Comparison of ENCODE assay signal across 8 mouse cellular contexts in genomic region chr11:52360471-52361277, GRCm38 (mm10). TPM values are rescaled to one million over a fixed set of nuclear protein-coding genes. Genes with fewer than 3 reads are reported as not detected.
DNase-seq lines count a peak whose midpoint lies in the region; ATAC-seq and TF ChIP-seq lines count a peak whose summit lies in the region.

Gene Vdac1, plus strand, starts transcription at chr11:52360860.

- peak within 1 kb of the TSS; percentile 95 for H3K4me3 ChIP-seq in hindbrain, embryonic 11.5 days (ENCODE audit: low read depth, low read length)
- peak within 1 kb of the TSS; percentile 93 for H3K4me3 ChIP-seq in lung, postnatal 0 days (ENCODE audit: low read depth, low read length)

- no peaks in the 10 kb centered on the region for H3K27me3 ChIP-seq in Patski
- H3K27me3 ChIP-seq in hindbrain, embryonic 11.5 days (ENCODE audit: control insufficient read depth, insufficient read depth, low read length): no peaks in the 10 kb centered on the region
- H3K27me3 ChIP-seq in lung, postnatal 0 days (replicated peaks; ENCODE audit: insufficient read depth, low read length): no peaks in the 10 kb centered on the region

- CTCF ChIA-PET in Patski (lab: Charles Lee): interaction anchor here (0.9 to 3.0 kb wide), 4 partner anchors 14 to 132 kb away, joined by 3 to 11 read pairs (median 4); no protein-coding TSS in a partner anchor

- POLR2A ChIA-PET in Patski (lab: Charles Lee): interaction anchor here (0.6 to 1.5 kb wide), 7 partner anchors 8 to 954 kb away, joined by 3 to 5 read pairs (median 3); no protein-coding TSS in a partner anchor

- TF ChIP-seq EP300 in lung, postnatal 0 days (IDR thresholded peaks at IDR 0.05): no peak

- H3K9ac ChIP-seq in hindbrain, embryonic 11.5 days (ENCODE audit: low read depth, low read length): peak within 1 kb of the TSS; percentile 93
- peak within 1 kb of the TSS; percentile 96 for H3K9ac ChIP-seq in lung, postnatal 0 days (replicated peaks; ENCODE audit: low read depth)

- no peaks in the 10 kb centered on the region for H3K36me3 ChIP-seq in hindbrain, embryonic 11.5 days (ENCODE audit: control insufficient read depth, insufficient read depth, low read length)
- no peaks in the 10 kb centered on the region for H3K36me3 ChIP-seq in lung, postnatal 0 days (ENCODE audit: insufficient read depth, low read length)

- WGBS in hindbrain, embryonic 11.5 days: under 1% methylated on average over 65 of the region's 84 CpGs
- WGBS in lung, postnatal 0 days: 1% methylated on average over 57 of the region's 84 CpGs

- in situ Hi-C loops in Patski (cut with MboI; ENCODE audit: low pct_unique_long_range_greater_than_20kb): no loop called here

- peak within 1 kb of the TSS; percentile 90 for H3K27ac ChIP-seq in hindbrain, embryonic 11.5 days (ENCODE audit: low read depth, low read length)
- H3K27ac ChIP-seq in lung, postnatal 0 days (ENCODE audit: low read length): peak within 1 kb of the TSS; percentile 98

- DNase-seq in Patski (ENCODE audit: low read depth, low spot score): no peak
- peak; percentile 93 to 95 for DNase-seq in cerebellum, postnatal 10 days
- DNase-seq in frontal cortex, postnatal 10 days (ENCODE audit: low spot score in 2 of 2): peak; percentile 87 to 88
- DNase-seq in hindbrain, embryonic 11.5 days (ENCODE audit: low spot score): peak; percentile 89
- peak; percentile 85 to 90 for DNase-seq in layer of hippocampus, postnatal 10 days (ENCODE audit: low spot score in 2 of 2)
- peak; percentile 94 for DNase-seq in lung, postnatal 0 days (ENCODE audit: low spot score)
- DNase-seq in ovary, postnatal 10 days (ENCODE audit: low spot score): peak; percentile 79
- DNase-seq in thymus, postnatal 10 days (ENCODE audit: low spot score in 2 of 2): peak; percentile 75 to 81

- no peaks in the 10 kb centered on the region for H3K9me3 ChIP-seq in hindbrain, embryonic 11.5 days (ENCODE audit: control insufficient read depth, low read length)
- no peaks in the 10 kb centered on the region for H3K9me3 ChIP-seq in lung, postnatal 0 days (ENCODE audit: low read length)

- TF ChIP-seq CTCF in Patski (IDR thresholded peaks at IDR 0.05): no peak
- TF ChIP-seq CTCF in lung, postnatal 0 days (IDR thresholded peaks at IDR 0.05): no peak; the same call in 1 of the 2 replicates

- peak; percentile 91 for ATAC-seq in Patski
- peak; percentile 96 for ATAC-seq in hindbrain, embryonic 11.5 days (ENCODE audit: low FRiP score)
- peak; percentile 95 for ATAC-seq in lung, postnatal 0 days

- peaks cover 5% of the 10 kb centered on the region; the same call in 1 of the 2 replicates for H3K4me1 ChIP-seq in hindbrain, embryonic 11.5 days (replicated peaks; ENCODE audit: control insufficient read depth, insufficient read depth, low read length)
- H3K4me1 ChIP-seq in lung, postnatal 0 days (ENCODE audit: insufficient read depth, low read depth, low read length): peaks cover 11% of the 10 kb centered on the region

- peak within 1 kb of the TSS; percentile 93 for H3K4me2 ChIP-seq in hindbrain, embryonic 11.5 days (replicated peaks; ENCODE audit: low read depth, low read length)
- peak within 1 kb of the TSS; percentile 80 for H3K4me2 ChIP-seq in lung, postnatal 0 days (replicated peaks; ENCODE audit: low read depth, low read length)

RNA-seq across cellular contexts. Expression of gene Vdac1, which starts in this region (rescaled TPM):
- 498 TPM for polyA plus RNA-seq in Patski (2021)
- polyA plus RNA-seq in hindbrain, embryonic 11.5 days (2014; fragmentation: Nextera tagmentation; extraction: Ambion mirVana): 205 and 221 TPM in 2 replicates
- 100 to 1,000 TPM; 546 to 556 TPM for total RNA-seq in layer of hippocampus, postnatal 10 days (2021)
- polyA plus RNA-seq in lung, postnatal 0 days (2015; fragmentation: Nextera tagmentation; extraction: Ambion mirVana): 127 and 140 TPM in 2 replicates
